Mouse (Mus musculus): Measurements from ENCODE around the gene Ccdc33. TPM values are rescaled to one million over a fixed set of nuclear protein-coding genes. Genes with fewer than 3 reads are reported as not detected.
A peak's percentile ranks its signal among the peaks of the same experiment; 100 is the strongest.

The Ccdc33 gene
- polyA plus RNA-seq, 1 experiment from 2014 or later = 0.81 TPM

GRCm38 (mm10) chr9:58038500-58039168, 80.0 kb downstream of the Ccdc33 start:
- no peaks in the 10 kb centered on the region for H3K36me3 ChIP-seq
- H3K9me3 ChIP-seq = no peaks in the 10 kb centered on the region
- no peak overlapping the region for H3K4me3 ChIP-seq
- H3K27me3 ChIP-seq = peaks cover 43% of the 10 kb centered on the region
- H3K4me2 ChIP-seq = no peak overlapping the region
- peak overlapping the region; percentile 24; the same call in 1 of the 2 replicates for H3K9ac ChIP-seq
- no peak overlapping the region for H3K27ac ChIP-seq
- ATAC-seq (ENCODE audit: low FRiP score) = peak; percentile 72
- peaks cover 42% of the 10 kb centered on the region for H3K4me1 ChIP-seq (replicated peaks)
- WGBS = 26% methylated on average over 19 of the region's 19 CpGs

DNA sequence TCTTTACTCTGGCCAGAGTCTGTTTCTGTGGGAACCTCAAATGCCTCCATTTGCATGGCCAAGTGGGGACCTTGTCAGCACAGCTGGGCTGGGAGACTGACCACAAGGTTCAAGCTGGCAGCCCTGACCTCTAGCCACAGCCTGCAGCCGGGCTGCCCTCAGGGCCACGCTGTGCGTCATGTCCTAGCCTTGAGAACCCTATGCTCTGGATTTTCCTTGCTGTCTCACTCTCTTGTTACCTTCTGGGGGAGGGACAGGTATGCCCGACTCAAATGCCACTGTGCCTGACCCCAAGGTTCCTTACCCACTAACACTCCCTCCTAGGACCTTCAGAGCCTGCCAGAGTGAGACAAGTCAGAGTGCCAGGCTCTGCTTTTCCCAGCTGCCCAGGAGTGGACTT, 81.7 kb downstream of the Ccdc33 start:
- Histone ChIP-seq H3K27ac (no peak overlapping the region), H3K4me3 (no peak overlapping the region), H3K36me3 (no peaks in the 10 kb centered on the region), H3K9me3 (no peaks in the 10 kb centered on the region), H3K27me3 (peaks cover 49% of the 10 kb centered on the region), H3K9ac (no peak overlapping the region), H3K4me2 (no peak overlapping the region), H3K4me1 (replicated peaks) (peaks cover 26% of the 10 kb centered on the region)
- ATAC-seq (ENCODE audit: low FRiP score) = no peak
- WGBS = 77% methylated on average over 4 of the region's 4 CpGs

DNA sequence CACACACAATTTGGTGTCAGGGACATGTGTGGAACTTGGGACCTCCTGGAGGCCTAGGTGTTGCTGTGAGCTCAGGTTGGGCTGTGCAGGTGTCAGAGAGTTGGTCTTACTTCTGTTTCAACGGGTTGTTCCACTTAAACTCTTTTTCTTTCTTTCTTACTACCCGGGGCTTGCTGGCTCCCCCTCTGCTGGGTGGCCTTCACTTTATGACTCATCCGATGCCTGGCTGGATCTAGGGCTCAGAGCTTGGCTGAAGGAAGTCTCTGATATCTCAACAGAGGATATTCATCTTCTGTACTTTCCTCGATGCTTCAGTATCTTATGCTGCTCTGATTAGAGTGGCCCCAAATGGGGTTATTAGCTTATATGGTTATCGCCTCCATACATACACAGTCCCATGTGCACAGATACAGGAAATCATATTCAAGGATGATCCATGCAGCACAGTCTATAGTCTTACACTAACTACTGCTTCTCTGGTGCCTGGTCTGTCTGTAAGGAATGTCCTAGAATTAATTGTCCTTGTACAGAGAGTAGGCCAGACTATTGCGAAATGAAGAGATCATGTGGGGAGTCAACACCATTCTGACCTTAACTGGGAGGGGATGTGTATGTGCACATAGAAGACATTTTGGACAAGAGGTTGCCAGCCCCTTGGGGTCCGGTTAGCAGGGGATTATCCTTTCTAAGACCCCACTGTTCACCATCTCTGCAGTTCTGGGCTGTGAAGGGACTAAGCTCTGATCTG, 82.5 kb downstream of the Ccdc33 start:
- H3K27ac ChIP-seq = no peak overlapping the region
- H3K4me3 ChIP-seq = no peak overlapping the region
- H3K9me3 ChIP-seq = no peaks in the 10 kb centered on the region
- ATAC-seq (ENCODE audit: low FRiP score) = no peak
- no peaks in the 10 kb centered on the region for H3K36me3 ChIP-seq
- no peak overlapping the region for H3K4me2 ChIP-seq
- WGBS = 85% methylated on average over 7 of the region's 7 CpGs
- peaks cover 17% of the 10 kb centered on the region for H3K4me1 ChIP-seq (replicated peaks)
- no peak overlapping the region for H3K9ac ChIP-seq
- peaks cover 46% of the 10 kb centered on the region for H3K27me3 ChIP-seq

GRCm38 (mm10) chr9:58035519-58035918, 83.1 kb downstream of the Ccdc33 start:
- no peak overlapping the region for H3K27ac ChIP-seq
- H3K9me3 ChIP-seq = no peaks in the 10 kb centered on the region
- H3K4me2 ChIP-seq = no peak overlapping the region
- 56% methylated on average over 2 of the region's 2 CpGs for WGBS
- H3K27me3 ChIP-seq = peaks cover 46% of the 10 kb centered on the region
- no peak overlapping the region for H3K4me3 ChIP-seq
- no peaks in the 10 kb centered on the region for H3K36me3 ChIP-seq
- no peak overlapping the region for H3K9ac ChIP-seq
- ATAC-seq (ENCODE audit: low FRiP score) = no peak
- peaks cover 11% of the 10 kb centered on the region for H3K4me1 ChIP-seq (replicated peaks)

DNA sequence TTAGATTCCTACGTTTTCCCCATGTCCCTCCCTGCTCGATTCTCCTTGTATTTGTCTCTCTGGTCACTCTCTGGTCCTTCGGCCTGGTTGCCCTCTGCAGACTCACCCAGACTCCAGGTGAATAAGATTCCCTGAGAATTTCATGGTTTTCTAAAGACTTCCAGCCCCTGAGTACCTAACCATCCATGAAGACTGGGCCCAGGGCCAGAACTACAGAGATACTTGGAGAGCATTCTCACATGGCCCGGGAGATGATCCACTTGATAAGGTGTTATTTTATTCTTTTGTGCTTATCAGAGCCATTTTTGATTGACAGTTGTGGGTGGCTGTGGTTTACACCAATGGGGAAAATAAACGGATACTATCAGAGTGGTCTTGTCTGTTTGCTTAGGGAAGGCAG, 86.7 kb downstream of the Ccdc33 start:
- H3K9me3 ChIP-seq = no peaks in the 10 kb centered on the region
- no peaks in the 10 kb centered on the region for H3K36me3 ChIP-seq
- H3K27me3 ChIP-seq = peaks cover 27% of the 10 kb centered on the region
- ATAC-seq (ENCODE audit: low FRiP score) = no peak
- H3K4me1 ChIP-seq (replicated peaks) = no peaks in the 10 kb centered on the region
- no peak overlapping the region for H3K9ac ChIP-seq
- no peak overlapping the region for H3K27ac ChIP-seq
- H3K4me3 ChIP-seq = no peak overlapping the region
- no peak overlapping the region for H3K4me2 ChIP-seq
- 80% methylated on average over 5 of the region's 5 CpGs for WGBS

- peaks cover 13% of the 10 kb centered on the region; the same call in 1 of the 2 replicates for H3K27me3 ChIP-seq
- no peak overlapping the region for H3K4me3 ChIP-seq
- ATAC-seq (ENCODE audit: low FRiP score) = no peak
- H3K36me3 ChIP-seq = no peaks in the 10 kb centered on the region
- no peak overlapping the region for H3K27ac ChIP-seq
- WGBS = 89% methylated on average over 6 of the region's 6 CpGs
- H3K4me2 ChIP-seq = no peak overlapping the region
- H3K9me3 ChIP-seq = no peaks in the 10 kb centered on the region
- H3K9ac ChIP-seq = no peak overlapping the region
- H3K4me1 ChIP-seq (replicated peaks) = no peaks in the 10 kb centered on the region
Observed at GRCm38 (mm10) chr9:58029635-58030034, 89.0 kb downstream of the Ccdc33 start.

DNA sequence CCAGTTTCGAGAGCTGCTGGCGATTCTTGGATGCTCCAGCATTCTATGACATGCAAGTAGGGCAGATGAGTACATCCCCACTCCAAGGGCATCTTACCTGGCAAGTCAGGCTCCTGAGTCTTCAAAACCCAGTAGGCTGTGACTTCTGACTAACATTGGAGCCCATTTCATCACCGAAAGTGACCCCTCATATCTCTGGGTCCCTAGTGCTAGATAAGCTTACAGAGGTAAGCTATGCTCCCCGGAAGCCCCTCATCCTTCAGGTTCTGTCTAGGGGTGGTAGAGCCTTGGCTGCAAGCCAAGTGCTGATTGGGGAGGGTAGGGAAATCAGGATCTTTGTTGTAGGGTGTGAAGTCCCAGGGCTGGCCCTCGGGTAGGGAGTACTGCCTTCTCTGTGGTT, 89.8 kb downstream of the Ccdc33 start:
- Histone ChIP-seq H3K4me1 (replicated peaks) (no peaks in the 10 kb centered on the region), H3K4me3 (no peak overlapping the region), H3K9me3 (no peaks in the 10 kb centered on the region), H3K27me3 (peaks cover 13% of the 10 kb centered on the region; the same call in 1 of the 2 replicates), H3K9ac (no peak overlapping the region), H3K27ac (no peak overlapping the region), H3K4me2 (no peak overlapping the region), H3K36me3 (no peaks in the 10 kb centered on the region)
- ATAC-seq (ENCODE audit: low FRiP score) = no peak
- WGBS = 74% methylated on average over 5 of the region's 5 CpGs

DNA sequence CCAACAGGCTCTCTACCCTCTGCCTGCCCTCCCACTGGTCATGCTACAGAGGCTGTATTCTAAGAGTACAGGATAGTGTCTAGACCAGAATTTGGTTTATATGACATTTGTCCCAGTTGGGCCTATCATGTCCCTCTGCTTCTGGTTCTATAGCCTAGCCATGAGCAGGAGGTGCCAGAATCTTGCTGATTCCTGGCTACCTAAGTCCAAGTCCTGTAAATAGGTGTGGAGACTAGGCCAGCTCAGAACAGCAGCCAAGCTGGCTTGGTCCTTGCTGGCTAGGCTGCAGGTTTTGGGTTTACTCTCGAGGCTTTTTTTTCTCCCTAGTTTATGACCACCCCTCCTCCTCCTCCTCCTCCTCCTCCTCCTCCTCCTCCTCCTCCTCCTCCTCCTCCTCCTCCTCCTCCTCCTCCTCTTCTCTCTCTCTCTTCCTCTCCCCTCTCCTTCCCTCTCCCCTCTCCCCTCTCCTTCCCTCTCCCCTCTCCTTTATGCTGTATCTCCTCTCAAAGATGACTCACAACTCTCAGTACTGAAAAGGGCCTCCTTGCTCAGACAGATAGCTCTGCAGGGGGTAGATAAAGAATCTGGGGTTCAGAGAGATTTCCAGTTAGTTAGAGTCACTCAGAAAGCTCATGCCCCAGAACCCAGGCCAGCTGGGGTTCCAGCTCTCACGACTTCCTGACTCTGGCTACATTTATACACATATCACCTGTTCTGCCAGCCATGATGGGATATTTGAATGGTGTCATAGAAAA, 91.0 kb downstream of the Ccdc33 start:
- no peaks in the 10 kb centered on the region for H3K9me3 ChIP-seq
- 45% methylated on average over 2 of the region's 2 CpGs for WGBS
- 0 out of 2 replicates have a peak, but pooled peaks cover 6% of the 10 kb centered on the region for H3K27me3 ChIP-seq
- no peak overlapping the region for H3K4me3 ChIP-seq
- H3K4me2 ChIP-seq = no peak overlapping the region
- no peak for ATAC-seq (ENCODE audit: low FRiP score)
- H3K27ac ChIP-seq = no peak overlapping the region
- no peaks in the 10 kb centered on the region for H3K4me1 ChIP-seq (replicated peaks)
- H3K9ac ChIP-seq = no peak overlapping the region
- H3K36me3 ChIP-seq = no peaks in the 10 kb centered on the region

GRCm38 (mm10) chr9:58025995-58026394, 92.6 kb downstream of the Ccdc33 start:
- WGBS = 90% methylated on average over 9 of the region's 9 CpGs
- 0 out of 2 replicates have a peak, but pooled peaks cover 13% of the 10 kb centered on the region for H3K27me3 ChIP-seq
- H3K4me3 ChIP-seq = no peak overlapping the region
- no peak overlapping the region for H3K4me2 ChIP-seq
- H3K9me3 ChIP-seq = no peaks in the 10 kb centered on the region
- no peak overlapping the region for H3K9ac ChIP-seq
- ATAC-seq (ENCODE audit: low FRiP score) = no peak
- no peaks in the 10 kb centered on the region for H3K36me3 ChIP-seq
- no peak overlapping the region for H3K27ac ChIP-seq
- H3K4me1 ChIP-seq (replicated peaks) = no peaks in the 10 kb centered on the region

- no peak for ATAC-seq (ENCODE audit: low FRiP score)
- 0 out of 2 replicates have a peak, but pooled peaks cover 7% of the 10 kb centered on the region for H3K27me3 ChIP-seq
- no peak overlapping the region for H3K9ac ChIP-seq
- no peaks in the 10 kb centered on the region for H3K4me1 ChIP-seq (replicated peaks)
- WGBS = 89% methylated on average over 5 of the region's 5 CpGs
- H3K9me3 ChIP-seq = no peaks in the 10 kb centered on the region
- H3K4me3 ChIP-seq = no peak overlapping the region
- no peak overlapping the region for H3K4me2 ChIP-seq
- H3K36me3 ChIP-seq = no peaks in the 10 kb centered on the region
- H3K27ac ChIP-seq = no peak overlapping the region
Observed at GRCm38 (mm10) chr9:58018385-58018784, 100.2 kb downstream of the Ccdc33 start.

- Histone ChIP-seq H3K4me2 (no peak overlapping the region), H3K9me3 (no peaks in the 10 kb centered on the region), H3K27me3 (0 out of 2 replicates have a peak, but pooled peaks cover 7% of the 10 kb centered on the region), H3K4me3 (no peak overlapping the region), H3K9ac (no peak overlapping the region), H3K4me1 (replicated peaks) (no peaks in the 10 kb centered on the region), H3K36me3 (no peaks in the 10 kb centered on the region), H3K27ac (no peak overlapping the region)
- no peak for ATAC-seq (ENCODE audit: low FRiP score)
- WGBS = 81% methylated on average over 3 of the region's 3 CpGs
Observed at GRCm38 (mm10) chr9:58016962-58017361, 101.7 kb downstream of the Ccdc33 start.

DNA sequence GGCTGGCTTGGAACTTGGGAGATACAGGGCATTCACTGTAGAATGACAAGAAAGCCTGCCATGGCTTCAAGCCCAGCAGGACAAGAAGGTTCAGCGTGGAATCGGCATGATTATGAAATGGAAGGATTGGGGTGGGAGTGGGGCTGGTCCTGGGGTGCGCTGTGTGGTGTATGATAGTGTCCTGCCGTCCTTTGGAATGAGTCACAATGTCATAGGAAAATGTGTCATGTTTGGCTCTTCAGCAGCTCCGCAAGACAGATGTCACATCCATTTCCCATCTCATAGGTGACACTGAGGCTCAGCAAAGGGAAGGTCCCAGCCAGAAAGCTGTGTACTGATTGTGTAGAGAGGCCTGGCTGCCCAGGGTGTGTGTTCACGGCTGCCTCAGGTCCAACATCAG, 102.8 kb downstream of the Ccdc33 start:
- Histone ChIP-seq H3K27me3 (no peaks in the 10 kb centered on the region), H3K4me1 (replicated peaks) (no peaks in the 10 kb centered on the region), H3K4me2 (no peak overlapping the region), H3K27ac (no peak overlapping the region), H3K36me3 (no peaks in the 10 kb centered on the region), H3K4me3 (no peak overlapping the region), H3K9ac (no peak overlapping the region), H3K9me3 (no peaks in the 10 kb centered on the region)
- no peak for ATAC-seq (ENCODE audit: low FRiP score)
- 91% methylated on average over 6 of the region's 6 CpGs for WGBS
